Mouse (Mus musculus): Measurements from ENCODE around the gene Fars2.
"Not testable (repeated sequence)": the region's sequence is repeated elsewhere in the genome, so short reads cannot be mapped to it uniquely, and the experiment has no call there.

Gene Fars2

GRCm38 (mm10) chr13:36460473-36460872 lies 343.3 kb downstream of the Fars2 start:
- DNase-seq (ENCODE audit: low read depth, low spot score), result no peak

GRCm38 (mm10) chr13:36463669-36464068 lies 346.5 kb downstream of the Fars2 start:
- no peak for DNase-seq (ENCODE audit: low read depth, low spot score)

GRCm38 (mm10) chr13:36466076-36466475 lies 348.9 kb downstream of the Fars2 start:
- not testable (repeated sequence) for DNase-seq (ENCODE audit: low read depth, low spot score)

- no peak for DNase-seq (ENCODE audit: low read depth, low spot score)
These were observed 349.3 kb downstream of the Fars2 start for GRCm38 (mm10) chr13:36466515-36466921.

- no peak for DNase-seq (ENCODE audit: low read depth, low spot score)
These were observed 350.6 kb downstream of the Fars2 start for GRCm38 (mm10) chr13:36467849-36468248.

GRCm38 (mm10) chr13:36468963-36469362 lies 351.8 kb downstream of the Fars2 start:
- DNase-seq (ENCODE audit: low read depth, low spot score), result no peak

- no peak for DNase-seq (ENCODE audit: low read depth, low spot score)
These were observed 352.4 kb downstream of the Fars2 start for GRCm38 (mm10) chr13:36469412-36470125.

GRCm38 (mm10) chr13:36477648-36478047 lies 360.4 kb downstream of the Fars2 start:
- no peak for DNase-seq (ENCODE audit: low read depth, low spot score)

GRCm38 (mm10) chr13:36478243-36478642 lies 361.0 kb downstream of the Fars2 start:
- DNase-seq (ENCODE audit: low read depth, low spot score), result no peak

- DNase-seq (ENCODE audit: low read depth, low spot score), result no peak
These were observed 362.9 kb downstream of the Fars2 start for GRCm38 (mm10) chr13:36480101-36480500.

GRCm38 (mm10) chr13:36484391-36484790 lies 367.2 kb downstream of the Fars2 start:
- no peak for DNase-seq (ENCODE audit: low read depth, low spot score)

- no peak for DNase-seq (ENCODE audit: low read depth, low spot score)
These were observed 369.5 kb downstream of the Fars2 start for GRCm38 (mm10) chr13:36486756-36487155.

GRCm38 (mm10) chr13:36489365-36489764 lies 372.2 kb downstream of the Fars2 start:
- DNase-seq (ENCODE audit: low read depth, low spot score), result no peak

- DNase-seq (ENCODE audit: low read depth, low spot score), result no peak
These were observed 373.4 kb downstream of the Fars2 start for GRCm38 (mm10) chr13:36490612-36491011.

- DNase-seq (ENCODE audit: low read depth, low spot score), result no peak
These were observed 375.2 kb downstream of the Fars2 start for GRCm38 (mm10) chr13:36492397-36492796.

- no peak for DNase-seq (ENCODE audit: low read depth, low spot score)
These were observed 376.1 kb downstream of the Fars2 start for GRCm38 (mm10) chr13:36493294-36493693.

- no peak for DNase-seq (ENCODE audit: low read depth, low spot score)
These were observed 376.6 kb downstream of the Fars2 start for GRCm38 (mm10) chr13:36493762-36494161.

- DNase-seq (ENCODE audit: low read depth, low spot score), result no peak
These were observed 378.8 kb downstream of the Fars2 start for GRCm38 (mm10) chr13:36495980-36496379.

GRCm38 (mm10) chr13:36497346-36497745 lies 380.1 kb downstream of the Fars2 start:
- no peak for DNase-seq (ENCODE audit: low read depth, low spot score)

- no peak for DNase-seq (ENCODE audit: low read depth, low spot score)
These were observed 383.2 kb downstream of the Fars2 start for GRCm38 (mm10) chr13:36500370-36500905.

- no peak for DNase-seq (ENCODE audit: low read depth, low spot score)
These were observed 386.3 kb downstream of the Fars2 start for GRCm38 (mm10) chr13:36503551-36503950.

GRCm38 (mm10) chr13:36503991-36504390 lies 386.8 kb downstream of the Fars2 start:
- no peak for DNase-seq (ENCODE audit: low read depth, low spot score)

GRCm38 (mm10) chr13:36505730-36506129 lies 388.5 kb downstream of the Fars2 start:
- no peak for DNase-seq (ENCODE audit: low read depth, low spot score)

Data from R1 (cell line).